Mouse (Mus musculus): ENCODE measurements around the gene Prdm2.

GRCm38 (mm10) chr4:143125290-143125689, 87.5 kb downstream of the Prdm2 start:
- TF ChIP-seq CTCF (conservative IDR thresholded peaks at IDR 0.05; ENCODE audit: low read length) (no peak), POU5F1 (IDR thresholded peaks at IDR 0.05; ENCODE audit: borderline replicate concordance, low read length) (no peak)
